Comparison of ENCODE assay signal across 8 mouse cellular contexts in genomic region chr5:137305822-137306221, GRCm38 (mm10). TPM values are rescaled to one million over a fixed set of nuclear protein-coding genes. Genes with fewer than 3 reads are reported as not detected.
DNase-seq lines count a peak whose midpoint lies in the region; ATAC-seq and TF ChIP-seq lines count a peak whose summit lies in the region.

No protein-coding gene starts in this region.

- H3K9ac ChIP-seq in lung, embryonic 15.5 days = peak overlapping the region; percentile 95
- no peak overlapping the region for H3K9ac ChIP-seq in intestine, postnatal 0 days (ENCODE audit: low read depth, low read length)
- peak overlapping the region; percentile 95 for H3K9ac ChIP-seq in neural tube, embryonic 15.5 days (replicated peaks)

- no peak overlapping the region for H3K27ac ChIP-seq in lung, embryonic 15.5 days
- H3K27ac ChIP-seq in embryonic facial prominence, embryonic 10.5 days (replicated peaks) = no peak overlapping the region
- no peak overlapping the region for H3K27ac ChIP-seq in intestine, postnatal 0 days (ENCODE audit: low read depth, low read length)
- no peak overlapping the region for H3K27ac ChIP-seq in neural tube, embryonic 15.5 days (replicated peaks)

- ATAC-seq in lung, embryonic 15.5 days (ENCODE audit: borderline replicate concordance, extremely low read depth, low FRiP score, low TSS enrichment) = no peak
- ATAC-seq in intestine, postnatal 0 days = no peak
- no peak for ATAC-seq in neural tube, embryonic 15.5 days (ENCODE audit: low FRiP score)
- no peak for ATAC-seq in CD4-positive, CD25-positive, alpha-beta regulatory T cell, adult 4 months

- WGBS in lung, embryonic 15.5 days = 49% methylated on average over 3 of the region's 3 CpGs
- 84% methylated on average over 3 of the region's 3 CpGs for WGBS in embryonic facial prominence, embryonic 10.5 days
- WGBS in intestine, postnatal 0 days = 35% methylated on average over 3 of the region's 3 CpGs
- WGBS in neural tube, embryonic 15.5 days = 27% methylated on average over 3 of the region's 3 CpGs

- no peak for TF ChIP-seq CTCF in intestine, postnatal 0 days (IDR thresholded peaks at IDR 0.05; ENCODE audit: low read depth)

- H3K4me3 ChIP-seq in lung, embryonic 15.5 days = peak overlapping the region; percentile 94
- H3K4me3 ChIP-seq in embryonic facial prominence, embryonic 10.5 days = peak overlapping the region; percentile 92
- peak overlapping the region; percentile 94; the same call in 1 of the 2 replicates for H3K4me3 ChIP-seq in intestine, postnatal 0 days (ENCODE audit: low read depth, low read length)
- H3K4me3 ChIP-seq in neural tube, embryonic 15.5 days (replicated peaks) = peak overlapping the region; percentile 77

- peaks cover 38% of the 10 kb centered on the region for H3K4me1 ChIP-seq in lung, embryonic 15.5 days
- peaks cover 38% of the 10 kb centered on the region for H3K4me1 ChIP-seq in embryonic facial prominence, embryonic 10.5 days
- peaks cover 3% of the 10 kb centered on the region; the same call in 1 of the 2 replicates for H3K4me1 ChIP-seq in intestine, postnatal 0 days (replicated peaks; ENCODE audit: control insufficient read depth, insufficient read depth, low read length)
- H3K4me1 ChIP-seq in neural tube, embryonic 15.5 days = peaks cover 46% of the 10 kb centered on the region

- H3K36me3 ChIP-seq in lung, embryonic 15.5 days = peaks cover 68% of the 10 kb centered on the region
- peaks cover 79% of the 10 kb centered on the region for H3K36me3 ChIP-seq in embryonic facial prominence, embryonic 10.5 days (replicated peaks)
- peaks cover 58% of the 10 kb centered on the region for H3K36me3 ChIP-seq in intestine, postnatal 0 days (ENCODE audit: control insufficient read depth, insufficient read depth)
- peaks cover 44% of the 10 kb centered on the region for H3K36me3 ChIP-seq in neural tube, embryonic 15.5 days

- peak overlapping the region; percentile 75 for H3K4me2 ChIP-seq in lung, embryonic 15.5 days
- H3K4me2 ChIP-seq in intestine, postnatal 0 days (replicated peaks; ENCODE audit: low read depth) = peak overlapping the region; percentile 74
- H3K4me2 ChIP-seq in neural tube, embryonic 15.5 days = peak overlapping the region; percentile 64

- DNase-seq in lung, postnatal 36 days = no peak
- no peak for DNase-seq in embryonic facial prominence, embryonic 10.5 days (ENCODE audit: low spot score)
- DNase-seq in cerebellum, adult 9-11 months = no peak
- no peak for DNase-seq in gastrocnemius, postnatal 25 days

- no peaks in the 10 kb centered on the region for H3K27me3 ChIP-seq in lung, embryonic 15.5 days
- H3K27me3 ChIP-seq in embryonic facial prominence, embryonic 10.5 days (replicated peaks; ENCODE audit: low read depth, poor library complexity, severe bottlenecking) = no peaks in the 10 kb centered on the region
- H3K27me3 ChIP-seq in intestine, postnatal 0 days (replicated peaks; ENCODE audit: control insufficient read depth, insufficient read depth, low read length) = no peaks in the 10 kb centered on the region
- no peaks in the 10 kb centered on the region for H3K27me3 ChIP-seq in neural tube, embryonic 15.5 days (replicated peaks)

- no peaks in the 10 kb centered on the region for H3K9me3 ChIP-seq in lung, embryonic 15.5 days
- H3K9me3 ChIP-seq in embryonic facial prominence, embryonic 10.5 days = 0 out of 2 replicates have a peak, but pooled peaks cover 5% of the 10 kb centered on the region
- no peaks in the 10 kb centered on the region for H3K9me3 ChIP-seq in intestine, postnatal 0 days (ENCODE audit: control insufficient read depth)
- no peaks in the 10 kb centered on the region for H3K9me3 ChIP-seq in neural tube, embryonic 15.5 days (replicated peaks)

RNA-seq across cellular contexts. Expression of gene Srrt, which starts 1.7 kb away (rescaled TPM):
- polyA plus RNA-seq in lung, embryonic 15.5 days (2015; fragmentation: Nextera tagmentation; extraction: Ambion mirVana) = 145 and 155 TPM in 2 replicates
- polyA plus RNA-seq in embryonic facial prominence, embryonic 10.5 days (2016; fragmentation: Nextera tagmentation; extraction: Ambion mirVana) = 191 and 214 TPM in 2 replicates
- 31.3 and 32.2 TPM in 2 replicates for polyA plus RNA-seq in intestine, postnatal 0 days (2015; fragmentation: Nextera tagmentation; extraction: Ambion mirVana)
- 90.7 and 94.3 TPM in 2 replicates for polyA plus RNA-seq in neural tube, embryonic 15.5 days (2015; fragmentation: Nextera tagmentation; extraction: Ambion mirVana)
- 10 to 100 TPM; 38.5 to 44.7 TPM for total RNA-seq in gastrocnemius, postnatal 25 days (2021)
- 10 to 100 TPM; 60.2 to 63.7 TPM for polyA plus RNA-seq in CD4-positive, CD25-positive, alpha-beta regulatory T cell, adult 4 months (2017; shearing (Covaris generic))

RNA-seq across cellular contexts. Expression of gene Trip6, which starts 8.4 kb away (rescaled TPM):
- 95.9 and 96.3 TPM in 2 replicates for polyA plus RNA-seq in lung, embryonic 15.5 days (2015; fragmentation: Nextera tagmentation; extraction: Ambion mirVana)
- polyA plus RNA-seq in embryonic facial prominence, embryonic 10.5 days (2016; fragmentation: Nextera tagmentation; extraction: Ambion mirVana) = 73.1 and 76.2 TPM in 2 replicates
- 23.8 and 24.8 TPM in 2 replicates for polyA plus RNA-seq in intestine, postnatal 0 days (2015; fragmentation: Nextera tagmentation; extraction: Ambion mirVana)
- 14.0 and 26.0 TPM in 2 replicates for polyA plus RNA-seq in neural tube, embryonic 15.5 days (2015; fragmentation: Nextera tagmentation; extraction: Ambion mirVana)
- total RNA-seq in gastrocnemius, postnatal 25 days (2021) = 1 to 10 TPM; 5.2 to 5.3 TPM
- 1 to 10 TPM; 1.0 to 1.7 TPM for polyA plus RNA-seq in CD4-positive, CD25-positive, alpha-beta regulatory T cell, adult 4 months (2017; shearing (Covaris generic))

RNA-seq across cellular contexts. Expression of gene Ufsp1, which starts 11.4 kb away (rescaled TPM):
- 5.3 and 5.8 TPM in 2 replicates for polyA plus RNA-seq in lung, embryonic 15.5 days (2015; fragmentation: Nextera tagmentation; extraction: Ambion mirVana)
- 7.8 and 8.3 TPM in 2 replicates for polyA plus RNA-seq in embryonic facial prominence, embryonic 10.5 days (2016; fragmentation: Nextera tagmentation; extraction: Ambion mirVana)
- polyA plus RNA-seq in intestine, postnatal 0 days (2015; fragmentation: Nextera tagmentation; extraction: Ambion mirVana) = 10.4 and 11.0 TPM in 2 replicates
- 29.0 and 29.5 TPM in 2 replicates for polyA plus RNA-seq in neural tube, embryonic 15.5 days (2015; fragmentation: Nextera tagmentation; extraction: Ambion mirVana)
- 10 to 100 TPM; 18.3 to 24.4 TPM for total RNA-seq in gastrocnemius, postnatal 25 days (2021)
- polyA plus RNA-seq in CD4-positive, CD25-positive, alpha-beta regulatory T cell, adult 4 months (2017; shearing (Covaris generic)) = 1 to 10 TPM in 1 of 2 experiments, under 1 TPM in 1; 0.65 to 1.3 TPM

RNA-seq across cellular contexts. Expression of gene Ache, which starts 18.5 kb away (rescaled TPM):
- 1.8 and 3.9 TPM in 2 replicates for polyA plus RNA-seq in lung, embryonic 15.5 days (2015; fragmentation: Nextera tagmentation; extraction: Ambion mirVana)
- 3.8 and 4.5 TPM in 2 replicates for polyA plus RNA-seq in embryonic facial prominence, embryonic 10.5 days (2016; fragmentation: Nextera tagmentation; extraction: Ambion mirVana)
- polyA plus RNA-seq in intestine, postnatal 0 days (2015; fragmentation: Nextera tagmentation; extraction: Ambion mirVana) = 8.9 and 9.6 TPM in 2 replicates
- polyA plus RNA-seq in neural tube, embryonic 15.5 days (2015; fragmentation: Nextera tagmentation; extraction: Ambion mirVana) = 98.6 and 103 TPM in 2 replicates
- 10 to 100 TPM; 26.4 to 40.7 TPM for total RNA-seq in gastrocnemius, postnatal 25 days (2021)
- under 1 TPM in 1 of 2 experiments, not detected in 1; 0.16 TPM for polyA plus RNA-seq in CD4-positive, CD25-positive, alpha-beta regulatory T cell, adult 4 months (2017; shearing (Covaris generic))

RNA-seq across cellular contexts. Expression of gene Slc12a9, which starts 27.6 kb away (rescaled TPM):
- 12.0 and 13.0 TPM in 2 replicates for polyA plus RNA-seq in lung, embryonic 15.5 days (2015; fragmentation: Nextera tagmentation; extraction: Ambion mirVana)
- 12.6 and 13.4 TPM in 2 replicates for polyA plus RNA-seq in embryonic facial prominence, embryonic 10.5 days (2016; fragmentation: Nextera tagmentation; extraction: Ambion mirVana)
- 11.8 and 13.4 TPM in 2 replicates for polyA plus RNA-seq in intestine, postnatal 0 days (2015; fragmentation: Nextera tagmentation; extraction: Ambion mirVana)
- polyA plus RNA-seq in neural tube, embryonic 15.5 days (2015; fragmentation: Nextera tagmentation; extraction: Ambion mirVana) = 26.5 and 26.8 TPM in 2 replicates
- 1 to 10 TPM; 2.3 to 3.1 TPM for total RNA-seq in gastrocnemius, postnatal 25 days (2021)
- polyA plus RNA-seq in CD4-positive, CD25-positive, alpha-beta regulatory T cell, adult 4 months (2017; shearing (Covaris generic)) = 10 to 100 TPM in 1 of 2 experiments, 1 to 10 TPM in 1; 9.2 to 16.7 TPM
